Mouse (Mus musculus): ENCODE results near the gene Rdh9.
A peak's percentile ranks its signal among the peaks of the same experiment; 100 is the strongest.

GRCm38 (mm10) chr10:127734434-127734833 lies 41.8 kb upstream of the Rdh9 start:
- TF ChIP-seq POLR2A (IDR thresholded peaks at IDR 0.05; ENCODE audit: control insufficient read depth in 1 of 2, insufficient read depth in 1 of 2, low read depth in 1 of 2, low read length in 2 of 2, poor library complexity in 1 of 2) (no peak), EP300 (IDR thresholded peaks at IDR 0.05; ENCODE audit: low read depth in 1 of 2, low read length in 2 of 2) (no peak), CTCF (IDR thresholded peaks at IDR 0.05 in 2 of 3, conservative IDR thresholded peaks at IDR 0.05 in 1 of 3; ENCODE audit: control insufficient read depth in 1 of 3, insufficient read depth in 1 of 3, low read depth in 2 of 3, low read length in 3 of 3, poor library complexity in 1 of 3, severe bottlenecking in 1 of 3) (peak; percentile 29 to 81 (median 32)), MXI1 (IDR thresholded peaks at IDR 0.05; ENCODE audit: low read depth, low read length) (peak; percentile 82), TCF12 (IDR thresholded peaks at IDR 0.05; ENCODE audit: low read depth, low read length) (no peak)

Data from MEL (cell line).